Mouse (Mus musculus): ENCODE measurements around the gene Arg1. TPM values are rescaled to one million over a fixed set of nuclear protein-coding genes. Genes with fewer than 3 reads are reported as not detected.

Gene Arg1
- polyA plus RNA-seq, 1 experiment from 2014 or later, result 17.5 TPM

DNA sequence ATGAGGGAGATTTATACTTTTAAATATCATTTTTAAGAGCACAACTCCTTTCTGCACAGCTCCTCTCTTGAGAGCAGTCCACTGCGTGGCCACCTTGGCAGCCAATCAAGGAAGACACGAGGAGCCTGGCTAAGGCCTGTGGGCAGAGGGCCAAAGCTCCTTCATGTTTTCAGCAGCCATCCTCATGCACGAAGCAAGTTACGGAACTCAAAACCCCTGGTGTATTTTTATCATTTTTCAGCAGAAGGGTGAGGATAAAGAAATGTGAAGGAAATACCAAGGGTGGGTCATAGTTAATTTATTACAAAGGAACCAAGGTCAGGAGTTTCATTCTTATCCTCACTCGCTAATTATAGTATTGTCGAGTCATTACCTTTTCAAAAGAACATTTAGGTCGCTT lies 25.3 kb upstream of the Arg1 start:
- ATAC-seq (ENCODE audit: insufficient number of reproducible peaks, low FRiP score, low TSS enrichment, low read depth), result no peak
- H3K36me3 ChIP-seq, result no peaks in the 10 kb centered on the region
- H3K4me3 ChIP-seq, result no peak overlapping the region
- H3K4me1 ChIP-seq, result no peaks in the 10 kb centered on the region
- H3K27me3 ChIP-seq, result no peaks in the 10 kb centered on the region
- H3K9me3 ChIP-seq, result no peaks in the 10 kb centered on the region
- WGBS, result 65% methylated on average over 7 of the region's 7 CpGs
- no peak overlapping the region for H3K4me2 ChIP-seq
- no peak overlapping the region for H3K27ac ChIP-seq
- no peak overlapping the region for H3K9ac ChIP-seq

GRCm38 (mm10) chr10:24951575-24951974 lies 24.3 kb upstream of the Arg1 start:
- Histone ChIP-seq H3K27me3 (no peaks in the 10 kb centered on the region), H3K27ac (no peak overlapping the region), H3K9ac (no peak overlapping the region), H3K4me2 (no peak overlapping the region), H3K36me3 (no peaks in the 10 kb centered on the region), H3K4me1 (no peaks in the 10 kb centered on the region), H3K4me3 (no peak overlapping the region), H3K9me3 (no peaks in the 10 kb centered on the region)
- no peak for ATAC-seq (ENCODE audit: insufficient number of reproducible peaks, low FRiP score, low TSS enrichment, low read depth)
- 78% methylated on average over 8 of the region's 8 CpGs for WGBS

GRCm38 (mm10) chr10:24950223-24950622 lies 22.9 kb upstream of the Arg1 start:
- Histone ChIP-seq H3K9ac (no peak overlapping the region), H3K9me3 (no peaks in the 10 kb centered on the region), H3K4me2 (no peak overlapping the region), H3K4me3 (no peak overlapping the region), H3K36me3 (no peaks in the 10 kb centered on the region), H3K27ac (no peak overlapping the region), H3K27me3 (no peaks in the 10 kb centered on the region), H3K4me1 (no peaks in the 10 kb centered on the region)
- 62% methylated on average over 4 of the region's 4 CpGs for WGBS
- no peak for ATAC-seq (ENCODE audit: insufficient number of reproducible peaks, low FRiP score, low TSS enrichment, low read depth)

DNA sequence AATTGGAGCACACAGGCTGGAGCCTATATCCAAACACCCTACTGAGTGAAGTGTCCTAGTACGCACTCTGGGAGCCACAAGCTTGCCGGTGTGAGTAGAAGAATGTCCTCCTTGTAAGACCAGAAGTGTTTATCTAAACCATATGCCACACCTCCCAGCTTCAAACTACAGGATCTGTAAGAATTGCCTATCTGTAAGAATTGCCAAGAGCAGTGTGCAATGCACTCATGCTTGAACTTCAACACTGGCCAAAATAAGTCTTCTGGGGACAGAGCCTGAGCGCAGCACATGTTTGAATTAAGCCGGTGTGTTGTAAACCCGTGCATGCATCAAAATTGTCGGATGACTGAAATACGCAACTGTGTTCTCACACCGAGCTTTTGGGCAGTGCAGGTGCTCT lies 21.0 kb upstream of the Arg1 start:
- no peak overlapping the region for H3K27ac ChIP-seq
- H3K4me1 ChIP-seq, result no peaks in the 10 kb centered on the region
- no peaks in the 10 kb centered on the region for H3K9me3 ChIP-seq
- H3K36me3 ChIP-seq, result no peaks in the 10 kb centered on the region
- WGBS, result 44% methylated on average over 8 of the region's 8 CpGs
- H3K27me3 ChIP-seq, result no peaks in the 10 kb centered on the region
- no peak overlapping the region for H3K4me2 ChIP-seq
- no peak overlapping the region for H3K9ac ChIP-seq
- H3K4me3 ChIP-seq, result no peak overlapping the region
- ATAC-seq (ENCODE audit: insufficient number of reproducible peaks, low FRiP score, low TSS enrichment, low read depth), result no peak

DNA sequence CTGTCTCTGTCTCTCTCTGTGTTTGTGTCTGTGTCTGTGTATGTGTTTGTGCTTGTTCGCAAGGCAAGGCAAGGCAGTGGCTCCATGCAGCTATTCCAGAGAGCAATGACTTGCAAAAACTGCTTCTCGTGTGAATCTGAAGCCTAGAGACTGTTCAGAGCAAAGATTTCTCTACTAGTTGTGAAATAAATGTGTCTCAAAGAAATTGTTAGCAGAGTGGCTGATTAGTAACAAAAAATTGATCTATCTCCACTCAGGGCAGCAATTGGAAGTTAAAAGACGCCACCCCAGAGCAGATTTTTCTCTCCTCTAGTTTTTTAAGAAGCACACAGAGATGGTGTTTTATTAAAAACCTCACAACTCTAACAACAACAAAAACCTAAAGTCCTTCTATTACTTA lies 20.6 kb upstream of the Arg1 start:
- Histone ChIP-seq H3K9ac (no peak overlapping the region), H3K4me1 (no peaks in the 10 kb centered on the region), H3K36me3 (no peaks in the 10 kb centered on the region), H3K4me3 (no peak overlapping the region), H3K27ac (no peak overlapping the region), H3K27me3 (no peaks in the 10 kb centered on the region), H3K9me3 (no peaks in the 10 kb centered on the region), H3K4me2 (no peak overlapping the region)
- no peak for ATAC-seq (ENCODE audit: insufficient number of reproducible peaks, low FRiP score, low TSS enrichment, low read depth)
- WGBS, result 82% methylated on average over 3 of the region's 3 CpGs

DNA sequence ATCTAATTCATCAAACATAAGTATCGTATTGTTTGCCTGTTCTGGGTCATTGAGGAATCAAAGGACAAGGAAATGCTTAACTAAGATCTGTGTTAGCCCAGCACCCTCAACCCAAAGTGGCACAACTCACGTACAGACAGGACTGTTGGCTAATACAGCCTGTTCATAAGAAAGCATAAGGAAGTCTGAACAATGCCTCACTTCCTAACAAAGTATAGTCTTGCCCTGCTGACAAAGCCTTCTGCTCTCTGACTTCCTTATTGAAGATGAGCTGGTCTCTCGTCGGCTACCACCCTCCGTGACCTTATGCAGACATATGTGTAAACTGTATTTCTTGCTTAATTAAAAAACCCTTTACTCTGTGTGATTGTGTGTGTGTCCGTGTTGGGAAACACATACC lies 2.9 kb upstream of the Arg1 start:
- H3K4me2 ChIP-seq, result no peak overlapping the region
- H3K9ac ChIP-seq, result no peak overlapping the region
- no peaks in the 10 kb centered on the region for H3K9me3 ChIP-seq
- H3K27ac ChIP-seq, result no peak overlapping the region
- no peak for ATAC-seq (ENCODE audit: insufficient number of reproducible peaks, low FRiP score, low TSS enrichment, low read depth)
- no peak overlapping the region for H3K4me3 ChIP-seq
- peaks cover 14% of the 10 kb centered on the region for H3K4me1 ChIP-seq
- 79% methylated on average over 6 of the region's 6 CpGs for WGBS
- no peaks in the 10 kb centered on the region for H3K36me3 ChIP-seq
- no peaks in the 10 kb centered on the region for H3K27me3 ChIP-seq

GRCm38 (mm10) chr10:24928072-24928471 lies 788 bp upstream of the Arg1 start:
- Histone ChIP-seq H3K27ac (no peak overlapping the region), H3K9me3 (no peaks in the 10 kb centered on the region), H3K4me1 (peaks cover 14% of the 10 kb centered on the region), H3K36me3 (no peaks in the 10 kb centered on the region), H3K4me3 (no peak overlapping the region), H3K27me3 (no peaks in the 10 kb centered on the region), H3K4me2 (0 out of 2 replicates have a peak overlapping the region, but pooled peaks have one; percentile 8), H3K9ac (no peak overlapping the region)
- no peak for ATAC-seq (ENCODE audit: insufficient number of reproducible peaks, low FRiP score, low TSS enrichment, low read depth)
- WGBS, result 17% methylated on average over 12 of the region's 12 CpGs

- Histone ChIP-seq H3K9ac (no peak overlapping the region), H3K9me3 (no peaks in the 10 kb centered on the region), H3K27me3 (no peaks in the 10 kb centered on the region), H3K36me3 (no peaks in the 10 kb centered on the region), H3K4me1 (peaks cover 14% of the 10 kb centered on the region), H3K27ac (no peak overlapping the region), H3K4me2 (no peak overlapping the region), H3K4me3 (no peak overlapping the region)
- 12% methylated on average over 10 of the region's 10 CpGs for WGBS
- ATAC-seq (ENCODE audit: insufficient number of reproducible peaks, low FRiP score, low TSS enrichment, low read depth), result no peak
Measured at GRCm38 (mm10) chr10:24926380-24926779, 904 bp downstream of the Arg1 start.

DNA sequence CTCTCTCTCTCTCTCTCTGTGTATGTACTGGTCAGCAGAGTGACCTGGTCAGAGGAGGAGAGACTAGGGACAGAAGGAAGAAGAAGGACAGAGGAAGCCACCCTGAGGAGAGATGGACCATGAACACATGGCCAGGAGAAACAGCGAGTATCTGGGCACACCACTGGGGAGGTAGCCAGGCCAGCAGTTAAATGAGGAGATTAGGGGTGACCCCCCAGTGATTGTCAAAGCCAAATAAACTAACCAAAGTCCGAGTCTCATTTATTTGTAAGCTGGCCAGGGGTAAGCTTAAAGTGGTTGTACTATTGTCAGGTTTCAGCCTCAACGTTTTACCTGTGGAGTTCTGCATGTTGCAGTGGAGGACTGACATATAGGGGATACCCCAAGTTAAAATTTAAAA lies 3.0 kb downstream of the Arg1 start:
- no peak for ATAC-seq (ENCODE audit: insufficient number of reproducible peaks, low FRiP score, low TSS enrichment, low read depth)
- H3K27me3 ChIP-seq, result no peaks in the 10 kb centered on the region
- no peak overlapping the region for H3K9ac ChIP-seq
- H3K27ac ChIP-seq, result no peak overlapping the region
- H3K36me3 ChIP-seq, result no peaks in the 10 kb centered on the region
- H3K4me2 ChIP-seq, result no peak overlapping the region
- no peak overlapping the region for H3K4me3 ChIP-seq
- WGBS, result 68% methylated on average over 3 of the region's 3 CpGs
- H3K4me1 ChIP-seq, result peaks cover 14% of the 10 kb centered on the region
- H3K9me3 ChIP-seq, result no peaks in the 10 kb centered on the region

- Histone ChIP-seq H3K27ac (no peak overlapping the region), H3K9ac (no peak overlapping the region), H3K27me3 (no peaks in the 10 kb centered on the region), H3K9me3 (no peaks in the 10 kb centered on the region), H3K36me3 (peaks cover 3% of the 10 kb centered on the region; the same call in 1 of the 2 replicates), H3K4me1 (peaks cover 12% of the 10 kb centered on the region), H3K4me2 (no peak overlapping the region), H3K4me3 (no peak overlapping the region)
- 33% methylated on average over 4 of the region's 4 CpGs for WGBS
- no peak for ATAC-seq (ENCODE audit: insufficient number of reproducible peaks, low FRiP score, low TSS enrichment, low read depth)
Measured at GRCm38 (mm10) chr10:24922977-24923376, 4.3 kb downstream of the Arg1 start.

- H3K36me3 ChIP-seq, result peaks cover 35% of the 10 kb centered on the region
Measured at GRCm38 (mm10) chr10:24915486-24915885, 11.8 kb downstream of the Arg1 start.

GRCm38 (mm10) chr10:24912576-24912975 lies 14.7 kb downstream of the Arg1 start:
- Histone ChIP-seq H3K4me3 (no peak overlapping the region), H3K27me3 (no peaks in the 10 kb centered on the region), H3K9me3 (no peaks in the 10 kb centered on the region), H3K4me1 (peaks cover 5% of the 10 kb centered on the region; the same call in 1 of the 2 replicates), H3K4me2 (no peak overlapping the region), H3K36me3 (peaks cover 60% of the 10 kb centered on the region), H3K27ac (no peak overlapping the region), H3K9ac (no peak overlapping the region)
- 88% methylated on average over 14 of the region's 14 CpGs for WGBS
- ATAC-seq (ENCODE audit: insufficient number of reproducible peaks, low FRiP score, low TSS enrichment, low read depth), result no peak

More at GRCm38 (mm10) chr10:24915486-24915885, 11.8 kb downstream of the Arg1 start:
- no peak overlapping the region for H3K27ac ChIP-seq
- H3K4me2 ChIP-seq, result no peak overlapping the region
- H3K27me3 ChIP-seq, result no peaks in the 10 kb centered on the region
- H3K4me1 ChIP-seq, result peaks cover 5% of the 10 kb centered on the region; the same call in 1 of the 2 replicates
- no peaks in the 10 kb centered on the region for H3K9me3 ChIP-seq
- no peak overlapping the region for H3K9ac ChIP-seq
- 71% methylated on average over 6 of the region's 6 CpGs for WGBS
- H3K4me3 ChIP-seq, result no peak overlapping the region
- no peak for ATAC-seq (ENCODE audit: insufficient number of reproducible peaks, low FRiP score, low TSS enrichment, low read depth)

- H3K36me3 ChIP-seq, result peaks cover 70% of the 10 kb centered on the region
- WGBS, result 89% methylated on average over 8 of the region's 8 CpGs
- H3K4me2 ChIP-seq, result no peak overlapping the region
- peaks cover 5% of the 10 kb centered on the region; the same call in 1 of the 2 replicates for H3K4me1 ChIP-seq
- H3K27ac ChIP-seq, result no peak overlapping the region
- no peak overlapping the region for H3K9ac ChIP-seq
- ATAC-seq (ENCODE audit: insufficient number of reproducible peaks, low FRiP score, low TSS enrichment, low read depth), result no peak
- H3K9me3 ChIP-seq, result no peaks in the 10 kb centered on the region
- H3K4me3 ChIP-seq, result no peak overlapping the region
- no peaks in the 10 kb centered on the region for H3K27me3 ChIP-seq
Measured at GRCm38 (mm10) chr10:24911199-24911598, 16.1 kb downstream of the Arg1 start.
